Mouse (Mus musculus): ENCODE data around the gene Vsig8. TPM values are rescaled to one million over a fixed set of nuclear protein-coding genes. Genes with fewer than 3 reads are reported as not detected.

Vsig8 gene
- polyA plus RNA-seq, 1 experiment = 0.52 TPM

GRCm38 (mm10) chr1:172582436-172582835 is 26.7 kb downstream of the Vsig8 start:
- no peak overlapping the region for H3K27ac ChIP-seq (ENCODE audit: insufficient read depth, low read length)
- no peaks in the 10 kb centered on the region; the same call in 1 of the 2 replicates for H3K4me1 ChIP-seq (ENCODE audit: control insufficient read depth, insufficient read depth, low read length)
- no peak for TF ChIP-seq POLR2A (IDR thresholded peaks at IDR 0.05; ENCODE audit: extremely low read depth, insufficient read depth, low read length)
- H3K4me3 ChIP-seq (ENCODE audit: insufficient read depth, low read length) = no peak overlapping the region

- Histone ChIP-seq H3K4me1 (ENCODE audit: control insufficient read depth, insufficient read depth, low read length) (no peaks in the 10 kb centered on the region; the same call in 1 of the 2 replicates), H3K4me3 (ENCODE audit: insufficient read depth, low read length) (no peak overlapping the region), H3K27ac (ENCODE audit: insufficient read depth, low read length) (no peak overlapping the region)
- TF ChIP-seq POLR2A (IDR thresholded peaks at IDR 0.05; ENCODE audit: extremely low read depth, insufficient read depth, low read length) = no peak
- TF ChIP-seq CTCF (IDR thresholded peaks at IDR 0.05; ENCODE audit: extremely low read depth, insufficient read depth, low read length) = no peak
These were observed 28.5 kb downstream of the Vsig8 start for GRCm38 (mm10) chr1:172584271-172584670.

GRCm38 (mm10) chr1:172585026-172585425 is 29.3 kb downstream of the Vsig8 start:
- no peak overlapping the region for H3K27ac ChIP-seq (ENCODE audit: insufficient read depth, low read length)
- no peak overlapping the region for H3K4me3 ChIP-seq (ENCODE audit: insufficient read depth, low read length)
- no peak for TF ChIP-seq POLR2A (IDR thresholded peaks at IDR 0.05; ENCODE audit: extremely low read depth, insufficient read depth, low read length)
- no peak for TF ChIP-seq CTCF (IDR thresholded peaks at IDR 0.05; ENCODE audit: extremely low read depth, insufficient read depth, low read length)
- no peaks in the 10 kb centered on the region; the same call in 1 of the 2 replicates for H3K4me1 ChIP-seq (ENCODE audit: control insufficient read depth, insufficient read depth, low read length)

DNA sequence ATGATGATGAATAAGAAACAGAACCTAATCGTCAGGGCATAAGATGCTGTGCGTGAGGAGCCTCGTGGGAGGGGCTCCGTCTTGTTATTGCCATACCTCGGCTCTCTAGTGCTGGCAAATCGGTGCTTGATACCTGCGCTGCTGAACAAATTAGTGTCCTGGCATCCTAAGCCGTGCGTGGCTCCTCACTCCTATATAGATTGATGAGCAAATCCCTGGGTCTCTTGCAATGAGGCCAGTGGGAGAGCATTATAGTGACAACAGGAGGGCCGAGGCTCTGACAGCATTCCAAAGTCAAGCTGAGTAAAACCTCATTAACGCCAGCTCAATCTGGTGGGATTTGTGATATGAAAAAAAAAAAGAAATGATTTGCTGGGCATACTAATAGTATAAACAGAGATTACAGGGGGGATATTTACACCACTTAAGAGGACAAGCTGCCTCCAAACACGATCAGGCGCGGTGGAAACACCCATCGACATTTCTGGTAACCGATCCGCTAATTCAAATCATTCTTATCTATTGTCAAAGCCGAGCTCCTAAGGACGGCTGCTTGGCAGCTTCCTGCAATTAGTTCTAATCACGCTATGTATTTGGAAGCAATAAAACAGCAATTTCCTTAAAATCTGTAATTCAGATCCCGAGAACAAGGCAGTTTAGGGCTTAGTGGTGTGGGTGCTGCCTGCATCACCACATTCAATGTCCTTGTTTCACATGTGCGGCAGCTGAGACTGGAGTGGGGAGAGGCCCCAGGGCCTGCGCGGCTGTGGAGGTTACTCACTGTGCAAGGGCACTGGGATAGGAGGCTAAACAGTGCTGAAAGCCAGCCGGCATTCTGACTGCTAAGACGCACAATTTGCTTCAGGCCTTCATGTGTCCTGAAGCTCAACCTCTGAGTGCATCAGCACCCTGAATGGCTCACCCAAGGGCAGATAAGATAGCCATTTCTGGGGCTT is 30.2 kb downstream of the Vsig8 start:
- no peak overlapping the region for H3K4me3 ChIP-seq (ENCODE audit: insufficient read depth, low read length)
- no peak overlapping the region for H3K27ac ChIP-seq (ENCODE audit: insufficient read depth, low read length)
- no peaks in the 10 kb centered on the region; the same call in 1 of the 2 replicates for H3K4me1 ChIP-seq (ENCODE audit: control insufficient read depth, insufficient read depth, low read length)
- no peak for TF ChIP-seq POLR2A (IDR thresholded peaks at IDR 0.05; ENCODE audit: extremely low read depth, insufficient read depth, low read length)
- TF ChIP-seq CTCF (IDR thresholded peaks at IDR 0.05; ENCODE audit: extremely low read depth, insufficient read depth, low read length) = no peak

DNA sequence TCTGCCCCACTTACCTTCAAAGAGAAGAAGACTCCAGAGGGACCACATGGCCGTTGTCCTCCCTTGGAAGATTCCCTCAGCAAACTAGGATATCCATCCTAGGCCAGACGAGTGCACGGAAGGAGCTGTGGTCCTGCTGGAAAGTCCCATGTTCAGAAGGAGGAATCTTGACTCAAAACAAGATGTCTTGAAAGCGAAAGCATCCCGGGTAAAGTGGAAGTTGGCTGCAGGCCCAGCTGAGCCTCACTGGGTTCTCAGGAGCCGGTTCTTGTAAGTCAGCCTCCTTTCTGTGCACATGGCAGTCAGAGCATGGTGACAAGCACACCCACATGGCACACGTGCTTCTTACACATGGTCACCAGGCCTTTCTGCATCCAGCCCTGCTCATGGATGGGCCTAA is 34.6 kb downstream of the Vsig8 start, which contains the start of gene Slamf8:
Gene Slamf8 (minus strand): TSS at position 184 of the 400 bp plus-strand sequence.
- TF ChIP-seq POLR2A (IDR thresholded peaks at IDR 0.05; ENCODE audit: extremely low read depth, insufficient read depth, low read length) = no peak
- no peak for TF ChIP-seq CTCF (IDR thresholded peaks at IDR 0.05; ENCODE audit: extremely low read depth, insufficient read depth, low read length)
- no peaks in the 10 kb centered on the region; the same call in 1 of the 2 replicates for H3K4me1 ChIP-seq (ENCODE audit: control insufficient read depth, insufficient read depth, low read length)

DNA sequence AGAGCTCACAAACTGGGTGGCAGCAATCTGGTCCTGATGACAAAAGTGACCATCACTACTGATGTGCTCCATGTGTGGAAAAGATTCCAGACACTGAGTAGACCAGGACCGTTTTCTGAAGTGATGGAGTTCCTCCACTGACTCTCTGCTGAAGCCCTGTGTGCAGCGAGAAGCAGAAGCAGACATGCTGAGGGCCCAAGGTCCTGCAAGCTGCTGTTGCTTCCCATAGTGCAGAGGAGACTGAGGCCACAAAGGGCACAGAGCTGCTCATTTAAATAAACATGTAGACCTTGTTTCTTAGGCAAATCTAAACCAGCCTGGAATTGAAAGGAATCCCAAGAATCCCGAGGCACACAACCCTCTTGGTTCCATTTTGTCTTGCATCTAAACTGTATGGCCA is 37.6 kb downstream of the Vsig8 start:
- TF ChIP-seq CTCF (IDR thresholded peaks at IDR 0.05; ENCODE audit: extremely low read depth, insufficient read depth, low read length) (no peak), POLR2A (IDR thresholded peaks at IDR 0.05; ENCODE audit: extremely low read depth, insufficient read depth, low read length) (no peak)
- Histone ChIP-seq H3K27ac (ENCODE audit: insufficient read depth, low read length) (no peak overlapping the region), H3K4me1 (ENCODE audit: control insufficient read depth, insufficient read depth, low read length) (no peaks in the 10 kb centered on the region), H3K4me3 (ENCODE audit: insufficient read depth, low read length) (no peak overlapping the region)

More for the DNA sequence above, 34.6 kb downstream of the Vsig8 start, which contains the start of gene Slamf8:
- Histone ChIP-seq H3K27ac (ENCODE audit: insufficient read depth, low read length) (no peak within 1 kb of the TSS), H3K4me3 (ENCODE audit: insufficient read depth, low read length) (no peak within 1 kb of the TSS)

- Histone ChIP-seq H3K4me1 (ENCODE audit: control insufficient read depth, insufficient read depth, low read length) (no peaks in the 10 kb centered on the region), H3K4me3 (ENCODE audit: insufficient read depth, low read length) (no peak overlapping the region), H3K27ac (ENCODE audit: insufficient read depth, low read length) (no peak overlapping the region)
- TF ChIP-seq POLR2A (IDR thresholded peaks at IDR 0.05; ENCODE audit: extremely low read depth, insufficient read depth, low read length) (no peak), CTCF (IDR thresholded peaks at IDR 0.05; ENCODE audit: extremely low read depth, insufficient read depth, low read length) (no peak)
These were observed 38.2 kb downstream of the Vsig8 start for GRCm38 (mm10) chr1:172593956-172594355.

DNA sequence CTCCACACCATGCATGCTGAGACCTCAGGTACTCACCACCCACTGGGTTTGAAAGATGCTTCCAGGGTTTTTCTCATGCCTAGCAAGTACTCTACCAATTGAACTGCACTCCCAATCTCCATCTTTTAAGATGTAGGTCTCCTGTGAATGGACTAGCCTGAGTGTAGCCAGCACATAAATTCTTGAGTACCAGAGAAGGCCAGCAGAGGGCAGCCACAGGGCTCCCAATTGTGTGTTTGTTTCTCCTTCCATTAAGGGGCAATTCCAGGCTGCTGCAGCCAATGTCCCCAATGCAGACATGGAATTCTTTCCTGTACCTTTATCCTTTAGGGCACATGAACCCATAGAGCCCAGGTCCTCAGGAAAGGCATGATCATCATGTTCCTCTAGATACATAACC is 38.8 kb downstream of the Vsig8 start:
- Histone ChIP-seq H3K27ac (ENCODE audit: insufficient read depth, low read length) (no peak overlapping the region), H3K4me1 (ENCODE audit: control insufficient read depth, insufficient read depth, low read length) (no peaks in the 10 kb centered on the region), H3K4me3 (ENCODE audit: insufficient read depth, low read length) (no peak overlapping the region)
- TF ChIP-seq POLR2A (IDR thresholded peaks at IDR 0.05; ENCODE audit: extremely low read depth, insufficient read depth, low read length) (no peak), CTCF (IDR thresholded peaks at IDR 0.05; ENCODE audit: extremely low read depth, insufficient read depth, low read length) (peak; percentile 50)

GRCm38 (mm10) chr1:172602326-172602725 is 46.6 kb downstream of the Vsig8 start, which contains the start of gene Fcrl6:
Fcrl6 (minus strand) TSS chr1:172602551.
- no peak for TF ChIP-seq POLR2A (IDR thresholded peaks at IDR 0.05; ENCODE audit: extremely low read depth, insufficient read depth, low read length)
- no peak for TF ChIP-seq CTCF (IDR thresholded peaks at IDR 0.05; ENCODE audit: extremely low read depth, insufficient read depth, low read length)
- H3K27ac ChIP-seq (ENCODE audit: insufficient read depth, low read length) = no peak within 1 kb of the TSS
- no peaks in the 10 kb centered on the region for H3K4me1 ChIP-seq (ENCODE audit: control insufficient read depth, insufficient read depth, low read length)
- H3K4me3 ChIP-seq (ENCODE audit: insufficient read depth, low read length) = no peak within 1 kb of the TSS

GRCm38 (mm10) chr1:172611304-172611703 is 55.6 kb downstream of the Vsig8 start:
- Histone ChIP-seq H3K4me1 (ENCODE audit: control insufficient read depth, insufficient read depth, low read length) (no peaks in the 10 kb centered on the region), H3K4me3 (ENCODE audit: insufficient read depth, low read length) (no peak overlapping the region), H3K27ac (ENCODE audit: insufficient read depth, low read length) (no peak overlapping the region)
- TF ChIP-seq POLR2A (IDR thresholded peaks at IDR 0.05; ENCODE audit: extremely low read depth, insufficient read depth, low read length) = no peak
- TF ChIP-seq CTCF (IDR thresholded peaks at IDR 0.05; ENCODE audit: extremely low read depth, insufficient read depth, low read length) = no peak

Measured in cortical plate, adult 2 months (tissue).